Comparison of ENCODE assay signal across 8 mouse cellular contexts in the genomic region with DNA sequence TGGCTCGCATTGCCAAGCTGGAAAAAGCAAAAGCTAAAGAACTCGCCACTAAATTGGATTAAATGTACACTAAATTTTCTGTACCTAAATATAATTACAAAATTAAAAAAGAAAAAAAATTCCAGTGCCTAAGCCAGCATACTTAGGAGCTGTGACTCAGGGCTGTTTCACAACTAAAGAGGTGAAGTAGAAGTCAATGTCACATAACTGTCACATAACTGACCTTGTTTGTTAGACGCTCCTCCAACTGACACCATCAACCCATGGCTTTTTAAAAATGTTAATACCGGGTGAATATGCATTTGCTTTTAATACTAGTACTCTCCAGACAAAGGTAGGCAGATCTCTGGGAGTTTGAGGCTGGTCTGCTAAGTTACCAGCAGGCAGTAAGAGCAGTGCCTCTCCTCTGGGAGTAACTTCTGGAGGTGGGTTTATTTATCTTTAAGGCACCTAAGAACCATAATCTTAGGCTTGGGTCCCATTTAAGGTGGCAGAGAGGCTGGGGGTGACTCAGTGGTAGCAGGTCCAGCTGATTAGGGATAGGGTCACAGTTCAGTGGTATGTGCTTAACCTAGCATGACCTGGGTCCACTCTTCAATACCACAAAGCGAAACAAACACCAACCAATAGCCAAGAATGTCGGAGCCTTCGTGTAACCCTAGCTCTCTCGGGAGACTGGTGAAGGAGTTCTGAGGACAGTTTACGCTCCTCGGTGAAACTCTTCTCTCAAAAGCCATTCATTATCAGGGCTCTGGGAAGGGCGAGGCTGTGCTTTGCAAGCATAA. TPM values are rescaled to one million over a fixed set of nuclear protein-coding genes. Genes with fewer than 3 reads are reported as not detected.
DNase-seq lines count a peak whose midpoint lies in the region; ATAC-seq and TF ChIP-seq lines count a peak whose summit lies in the region.

No protein-coding gene starts in this region.

- no peak for ATAC-seq in embryonic facial prominence, embryonic 12.5 days (ENCODE audit: insufficient number of reproducible peaks, insufficient read depth, low FRiP score, low TSS enrichment)
- ATAC-seq in intestine, embryonic 15.5 days = no peak

- H3K4me1 ChIP-seq in kidney, adult 2 months (ENCODE audit: control insufficient read depth, insufficient read depth, low read length) = peaks cover 23% of the 10 kb centered on the region
- peaks cover 10% of the 10 kb centered on the region for H3K4me1 ChIP-seq in embryonic facial prominence, embryonic 12.5 days
- peaks cover 12% of the 10 kb centered on the region for H3K4me1 ChIP-seq in intestine, embryonic 15.5 days (replicated peaks)

- no peak for TF ChIP-seq CTCF in kidney, adult 2 months (conservative IDR thresholded peaks at IDR 0.05; ENCODE audit: insufficient read depth, insufficient read length, low read depth, low read length)

- no peaks in the 10 kb centered on the region for H3K9me3 ChIP-seq in embryonic facial prominence, embryonic 12.5 days
- no peaks in the 10 kb centered on the region for H3K9me3 ChIP-seq in intestine, embryonic 15.5 days

- H3K27me3 ChIP-seq in kidney, adult 2 months (replicated peaks; ENCODE audit: control insufficient read depth, insufficient read depth, low read length) = no peaks in the 10 kb centered on the region
- no peaks in the 10 kb centered on the region for H3K27me3 ChIP-seq in embryonic facial prominence, embryonic 12.5 days
- H3K27me3 ChIP-seq in intestine, embryonic 15.5 days (replicated peaks) = no peaks in the 10 kb centered on the region
- no peaks in the 10 kb centered on the region for H3K27me3 ChIP-seq in myocyte (ENCODE audit: control insufficient read depth, insufficient read depth, insufficient read length)

- no peaks in the 10 kb centered on the region for H3K36me3 ChIP-seq in kidney, adult 2 months (ENCODE audit: control insufficient read depth, insufficient read depth, low read length)
- peaks cover 8% of the 10 kb centered on the region for H3K36me3 ChIP-seq in embryonic facial prominence, embryonic 12.5 days
- peaks cover 1% of the 10 kb centered on the region; the same call in 1 of the 2 replicates for H3K36me3 ChIP-seq in intestine, embryonic 15.5 days
- peaks cover 2% of the 10 kb centered on the region for H3K36me3 ChIP-seq in myocyte (ENCODE audit: control insufficient read depth, insufficient read depth)

- H3ac ChIP-seq in myocyte (ENCODE audit: control insufficient read depth, insufficient read length) = peak overlapping the region; percentile 62

- H3K4me2 ChIP-seq in embryonic facial prominence, embryonic 12.5 days (replicated peaks) = peak overlapping the region; percentile 69
- peak overlapping the region; percentile 86 for H3K4me2 ChIP-seq in intestine, embryonic 15.5 days (replicated peaks)
- peak overlapping the region; percentile 95 for H3K4me2 ChIP-seq in myocyte (ENCODE audit: low read depth)

- H3K4me3 ChIP-seq in kidney, adult 2 months (ENCODE audit: insufficient read depth, low read depth, low read length) = peak overlapping the region; percentile 47
- peak overlapping the region; percentile 84 for H3K4me3 ChIP-seq in embryonic facial prominence, embryonic 12.5 days
- peak overlapping the region; percentile 98 for H3K4me3 ChIP-seq in intestine, embryonic 15.5 days (replicated peaks)
- H3K4me3 ChIP-seq in myocyte = peak overlapping the region; percentile 96

- no peak for TF ChIP-seq POLR2A in kidney, adult 2 months (IDR thresholded peaks at IDR 0.05; ENCODE audit: low read depth, low read length)
- TF ChIP-seq POLR2A in myocyte (IDR thresholded peaks at IDR 0.05; ENCODE audit: insufficient read length, low read depth) = no peak

- H3K9ac ChIP-seq in embryonic facial prominence, embryonic 12.5 days = peak overlapping the region; percentile 91
- peak overlapping the region; percentile 98; the same call in 1 of the 2 replicates for H3K9ac ChIP-seq in intestine, embryonic 15.5 days

- H3K27ac ChIP-seq in kidney, adult 2 months (ENCODE audit: insufficient read depth, low read depth, low read length) = peak overlapping the region; percentile 72
- no peak overlapping the region for H3K27ac ChIP-seq in embryonic facial prominence, embryonic 12.5 days
- no peak overlapping the region for H3K27ac ChIP-seq in intestine, embryonic 15.5 days

- no peak for DNase-seq in kidney, adult 2 months
- no peak for DNase-seq in kidney, postnatal 4 days
- no peak for DNase-seq in left cerebral cortex, adult 9 months (ENCODE audit: low spot score in 2 of 2)
- no peak for DNase-seq in urinary bladder, postnatal 4 days (ENCODE audit: low spot score in 2 of 2)
- no peak for DNase-seq in T-cell, adult 2 months (ENCODE audit: low spot score)

- 48% methylated on average over 11 of the region's 11 CpGs for WGBS in kidney, adult 2 months
- WGBS in embryonic facial prominence, embryonic 12.5 days = 60% methylated on average over 11 of the region's 11 CpGs
- WGBS in intestine, embryonic 15.5 days = 62% methylated on average over 11 of the region's 11 CpGs

- peaks cover 60% of the 10 kb centered on the region for H3K79me2 ChIP-seq in myocyte (ENCODE audit: control insufficient read depth, insufficient read depth)

TF ChIP-seq in myocyte, 11 proteins besides CTCF, POLR2A, EP300 and RAD21:
- TF ChIP-seq CEBPB (IDR thresholded peaks at IDR 0.05; ENCODE audit: insufficient read depth, poor library complexity, severe bottlenecking) (no peak), MAX (IDR thresholded peaks at IDR 0.05; ENCODE audit: low read depth) (no peak)
TF ChIP-seq in myocyte: peak in this region for 0.

RNA-seq across cellular contexts. Expression of gene Coq9, which starts 1.5 kb away (rescaled TPM):
- 378 and 521 TPM in 2 replicates for polyA plus RNA-seq in kidney, adult 2 months (2012; rRNA removed)
- 61.8 and 66.3 TPM in 2 replicates for polyA plus RNA-seq in embryonic facial prominence, embryonic 12.5 days (2016; fragmentation: Nextera tagmentation; extraction: Ambion mirVana)
- 97.5 and 110 TPM in 2 replicates for polyA plus RNA-seq in intestine, embryonic 15.5 days (2015; fragmentation: Nextera tagmentation; extraction: Ambion mirVana)
- 126 TPM for polyA plus RNA-seq in myocyte (2012; fragmentation: generic; extraction: Trizol)

RNA-seq across cellular contexts. Expression of gene Ciapin1, which starts 1.5 kb away (rescaled TPM):
- 55.8 and 71.2 TPM in 2 replicates for polyA plus RNA-seq in kidney, adult 2 months (2012; rRNA removed)
- polyA plus RNA-seq in embryonic facial prominence, embryonic 12.5 days (2016; fragmentation: Nextera tagmentation; extraction: Ambion mirVana) = 141 and 144 TPM in 2 replicates
- 89.8 and 94.6 TPM in 2 replicates for polyA plus RNA-seq in intestine, embryonic 15.5 days (2015; fragmentation: Nextera tagmentation; extraction: Ambion mirVana)
- 74.9 TPM for polyA plus RNA-seq in myocyte (2012; fragmentation: generic; extraction: Trizol)

RNA-seq across cellular contexts. Expression of gene Polr2c, which starts 20.6 kb away (rescaled TPM):
- 107 and 112 TPM in 2 replicates for polyA plus RNA-seq in kidney, adult 2 months (2012; rRNA removed)
- polyA plus RNA-seq in embryonic facial prominence, embryonic 12.5 days (2016; fragmentation: Nextera tagmentation; extraction: Ambion mirVana) = 145 and 154 TPM in 2 replicates
- polyA plus RNA-seq in intestine, embryonic 15.5 days (2015; fragmentation: Nextera tagmentation; extraction: Ambion mirVana) = 126 and 134 TPM in 2 replicates
- polyA plus RNA-seq in myocyte (2012; fragmentation: generic; extraction: Trizol) = 102 TPM

RNA-seq across cellular contexts. Expression of gene Ccl17, which starts 26.4 kb away (rescaled TPM):
- 0.64 and 1.0 TPM in 2 replicates for polyA plus RNA-seq in kidney, adult 2 months (2012; rRNA removed)
- not detected in 2 replicates for polyA plus RNA-seq in embryonic facial prominence, embryonic 12.5 days (2016; fragmentation: Nextera tagmentation; extraction: Ambion mirVana)
- polyA plus RNA-seq in intestine, embryonic 15.5 days (2015; fragmentation: Nextera tagmentation; extraction: Ambion mirVana) = not detected in 2 replicates
- polyA plus RNA-seq in myocyte (2012; fragmentation: generic; extraction: Trizol) = 0.48 TPM

RNA-seq across cellular contexts. Expression of gene Dok4, which starts 39.5 kb away (rescaled TPM):
- 20.2 and 21.7 TPM in 2 replicates for polyA plus RNA-seq in kidney, adult 2 months (2012; rRNA removed)
- polyA plus RNA-seq in embryonic facial prominence, embryonic 12.5 days (2016; fragmentation: Nextera tagmentation; extraction: Ambion mirVana) = 23.0 and 25.1 TPM in 2 replicates
- 39.4 and 40.3 TPM in 2 replicates for polyA plus RNA-seq in intestine, embryonic 15.5 days (2015; fragmentation: Nextera tagmentation; extraction: Ambion mirVana)
- polyA plus RNA-seq in myocyte (2012; fragmentation: generic; extraction: Trizol) = 4.4 TPM

Comparison
In these comparisons a context has a peak if more than half of its experiments do, and no peak if none do; other contexts are left out.
1. H3K4me3 ChIP-seq: peak in every context shown above with its lines; median percentile 98 in intestine, embryonic 15.5 days; 96 in myocyte; 84 in embryonic facial prominence, embryonic 12.5 days; 47 in kidney, adult 2 months.